Mouse (Mus musculus): ENCODE results near the gene H2afy. TPM values are rescaled to one million over a fixed set of nuclear protein-coding genes. Genes with fewer than 3 reads are reported as not detected.

H2afy gene
- polyA plus RNA-seq, 2 experiments = 297 to 304 TPM

DNA sequence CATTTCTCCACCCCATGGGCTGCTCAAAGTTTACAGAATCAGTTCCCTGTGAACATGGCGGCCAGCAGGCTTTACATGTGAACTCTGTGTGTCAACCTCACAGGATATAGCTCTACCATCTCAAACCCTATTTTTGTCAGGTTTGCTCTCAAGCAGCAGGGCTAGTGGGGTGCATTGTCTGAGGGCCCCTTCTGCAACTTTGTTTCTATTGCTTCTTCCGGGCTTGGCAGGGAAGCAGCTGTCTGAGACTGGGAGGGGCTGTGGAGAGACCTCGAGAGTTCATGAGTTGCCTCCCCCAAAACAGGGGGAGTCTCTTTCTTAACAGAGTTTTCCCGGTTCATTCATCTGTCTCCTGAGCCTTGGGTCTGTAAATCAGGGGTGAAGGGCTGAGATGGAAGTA lies 39.7 kb upstream of the H2afy start:
- Histone ChIP-seq H3K4me3 (replicated peaks; ENCODE audit: low read length) (no peak overlapping the region), H3K27me3 (ENCODE audit: control insufficient read depth, insufficient read depth, low read length) (no peaks in the 10 kb centered on the region), H3K4me2 (replicated peaks; ENCODE audit: low read depth, low read length, severe bottlenecking) (no peak overlapping the region), H3K9me3 (ENCODE audit: control insufficient read depth, low read length) (no peaks in the 10 kb centered on the region), H3K4me1 (ENCODE audit: control insufficient read depth, insufficient read depth, low read length) (peaks cover 38% of the 10 kb centered on the region), H3K9ac (ENCODE audit: low read depth, low read length, severe bottlenecking) (no peak overlapping the region), H3K27ac (replicated peaks; ENCODE audit: low read depth, low read length) (peak overlapping the region; percentile 27; the same call in 1 of the 2 replicates), H3K36me3 (ENCODE audit: control insufficient read depth, insufficient read depth, low read length) (no peaks in the 10 kb centered on the region)
- no peak for TF ChIP-seq POLR2A (IDR thresholded peaks at IDR 0.05; ENCODE audit: borderline replicate concordance, extremely low read depth, insufficient read depth, insufficient read length)
- WGBS = 28% methylated on average over 4 of the region's 4 CpGs
- ATAC-seq (ENCODE audit: low FRiP score, low read depth) = 0 out of 2 replicates have a peak, but pooled peaks have one; percentile 1
- DNase-seq (ENCODE audit: low spot score) = no peak

- no peaks in the 10 kb centered on the region for H3K36me3 ChIP-seq (ENCODE audit: control insufficient read depth, insufficient read depth, low read length)
- no peak overlapping the region for H3K4me3 ChIP-seq (replicated peaks; ENCODE audit: low read length)
- 0 out of 2 replicates have a peak overlapping the region, but pooled peaks have one; percentile 10 for H3K27ac ChIP-seq (replicated peaks; ENCODE audit: low read depth, low read length)
- H3K9ac ChIP-seq (ENCODE audit: low read depth, low read length, severe bottlenecking) = no peak overlapping the region
- ATAC-seq (ENCODE audit: low FRiP score, low read depth) = no peak
- no peak for TF ChIP-seq POLR2A (IDR thresholded peaks at IDR 0.05; ENCODE audit: borderline replicate concordance, extremely low read depth, insufficient read depth, insufficient read length)
- H3K27me3 ChIP-seq (ENCODE audit: control insufficient read depth, insufficient read depth, low read length) = no peaks in the 10 kb centered on the region
- no peak overlapping the region for H3K4me2 ChIP-seq (replicated peaks; ENCODE audit: low read depth, low read length, severe bottlenecking)
- H3K4me1 ChIP-seq (ENCODE audit: control insufficient read depth, insufficient read depth, low read length) = peaks cover 60% of the 10 kb centered on the region
- H3K9me3 ChIP-seq (ENCODE audit: control insufficient read depth, low read length) = no peaks in the 10 kb centered on the region
- peak; percentile 20 for DNase-seq (ENCODE audit: low spot score)
- WGBS = 40% methylated on average over 7 of the region's 7 CpGs
Measured at GRCm38 (mm10) chr13:56172901-56173545, 36.9 kb upstream of the H2afy start.

GRCm38 (mm10) chr13:56172106-56172505 lies 35.9 kb upstream of the H2afy start:
- 75% methylated on average over 7 of the region's 7 CpGs for WGBS
- Histone ChIP-seq H3K27ac (replicated peaks; ENCODE audit: low read depth, low read length) (no peak overlapping the region), H3K4me1 (ENCODE audit: control insufficient read depth, insufficient read depth, low read length) (peaks cover 67% of the 10 kb centered on the region)

DNA sequence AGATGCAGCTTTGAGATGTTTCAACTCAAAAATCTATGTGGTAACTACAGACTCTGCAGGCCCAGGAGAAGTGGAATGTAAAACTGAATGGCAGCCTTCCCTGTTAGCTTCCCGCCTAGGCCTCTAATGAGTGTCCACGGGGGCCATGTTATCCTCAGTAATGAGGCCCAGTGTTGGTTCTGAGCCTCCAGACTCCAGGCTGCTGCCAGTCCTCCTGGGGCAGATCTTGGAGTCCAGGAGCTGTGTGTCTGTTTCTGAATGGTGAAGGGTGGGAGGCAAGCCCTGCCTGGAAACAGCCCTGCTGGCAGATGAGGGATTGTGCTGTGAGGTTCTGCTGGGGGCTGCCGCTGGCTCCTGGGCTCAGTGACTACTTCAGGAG lies 32.2 kb upstream of the H2afy start:
- Histone ChIP-seq H3K9ac (ENCODE audit: low read depth, low read length, severe bottlenecking) (no peak overlapping the region), H3K4me1 (ENCODE audit: control insufficient read depth, insufficient read depth, low read length) (peaks cover 73% of the 10 kb centered on the region), H3K4me3 (replicated peaks; ENCODE audit: low read length) (no peak overlapping the region), H3K36me3 (ENCODE audit: control insufficient read depth, insufficient read depth, low read length) (no peaks in the 10 kb centered on the region), H3K27me3 (ENCODE audit: control insufficient read depth, insufficient read depth, low read length) (no peaks in the 10 kb centered on the region), H3K27ac (replicated peaks; ENCODE audit: low read depth, low read length) (peak overlapping the region; percentile 85), H3K4me2 (replicated peaks; ENCODE audit: low read depth, low read length, severe bottlenecking) (no peak overlapping the region), H3K9me3 (ENCODE audit: control insufficient read depth, low read length) (no peaks in the 10 kb centered on the region)
- DNase-seq (ENCODE audit: low spot score) = peak; percentile 70
- TF ChIP-seq POLR2A (IDR thresholded peaks at IDR 0.05; ENCODE audit: borderline replicate concordance, extremely low read depth, insufficient read depth, insufficient read length) = no peak
- ATAC-seq (ENCODE audit: low FRiP score, low read depth) = peak; percentile 51
- WGBS = 12% methylated on average over 3 of the region's 3 CpGs

More at GRCm38 (mm10) chr13:56172106-56172505, 35.9 kb upstream of the H2afy start:
- Histone ChIP-seq H3K9me3 (ENCODE audit: control insufficient read depth, low read length) (no peaks in the 10 kb centered on the region), H3K4me2 (replicated peaks; ENCODE audit: low read depth, low read length, severe bottlenecking) (no peak overlapping the region), H3K9ac (ENCODE audit: low read depth, low read length, severe bottlenecking) (no peak overlapping the region), H3K27me3 (ENCODE audit: control insufficient read depth, insufficient read depth, low read length) (no peaks in the 10 kb centered on the region), H3K36me3 (ENCODE audit: control insufficient read depth, insufficient read depth, low read length) (no peaks in the 10 kb centered on the region), H3K4me3 (replicated peaks; ENCODE audit: low read length) (no peak overlapping the region)
- no peak for ATAC-seq (ENCODE audit: low FRiP score, low read depth)
- no peak for TF ChIP-seq POLR2A (IDR thresholded peaks at IDR 0.05; ENCODE audit: borderline replicate concordance, extremely low read depth, insufficient read depth, insufficient read length)
- no peak for DNase-seq (ENCODE audit: low spot score)

DNA sequence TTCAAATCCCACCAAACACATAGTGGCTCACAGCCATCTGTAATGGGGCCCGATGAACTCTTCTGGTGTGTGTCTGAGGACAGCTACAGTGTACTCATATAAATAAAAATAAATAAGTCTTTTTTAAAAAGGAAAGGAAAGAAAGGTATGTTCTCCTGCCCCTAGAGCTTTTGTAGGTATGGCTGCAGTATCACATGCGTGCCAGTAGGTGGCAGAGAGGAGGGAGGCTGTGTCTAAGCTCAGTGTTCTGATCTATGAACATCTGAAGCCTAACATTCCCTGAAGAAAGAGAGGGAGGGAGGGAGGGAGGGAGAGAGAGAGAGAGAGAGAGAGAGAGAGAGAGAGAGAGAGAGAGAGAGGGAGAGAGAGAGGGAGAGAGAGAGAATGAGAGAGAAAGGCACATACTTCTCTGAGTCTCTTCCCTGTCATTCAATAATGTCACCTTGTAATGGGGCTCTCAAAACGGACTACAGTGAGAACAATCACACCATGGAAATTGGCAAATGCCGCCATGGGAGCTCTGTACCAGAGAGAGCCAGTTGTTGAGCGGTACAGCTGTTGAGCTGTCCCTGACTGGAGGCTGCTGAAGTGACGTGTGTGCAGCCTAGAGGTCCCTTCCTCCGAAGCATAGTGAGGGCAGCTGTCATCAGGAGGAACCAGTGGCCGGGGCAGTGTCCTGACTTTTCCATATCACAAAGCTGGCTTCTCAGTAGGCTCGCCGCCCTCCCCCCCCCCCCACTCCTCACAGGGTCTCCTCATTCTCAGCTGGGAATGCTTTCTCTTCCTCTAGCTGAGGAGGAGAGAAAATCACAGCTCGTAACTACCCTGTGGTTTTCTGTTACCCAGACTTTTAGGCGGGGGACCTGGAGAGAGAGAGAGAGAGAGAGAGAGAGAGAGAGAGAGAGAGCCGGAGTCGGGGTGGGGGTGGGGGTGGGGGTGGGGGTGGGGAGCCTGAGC lies 31.6 kb upstream of the H2afy start:
- Histone ChIP-seq H3K4me1 (ENCODE audit: control insufficient read depth, insufficient read depth, low read length) (peaks cover 73% of the 10 kb centered on the region), H3K9ac (ENCODE audit: low read depth, low read length, severe bottlenecking) (no peak overlapping the region)

More for the DNA sequence above, 31.6 kb upstream of the H2afy start:
- Histone ChIP-seq H3K9me3 (ENCODE audit: control insufficient read depth, low read length) (no peaks in the 10 kb centered on the region), H3K27me3 (ENCODE audit: control insufficient read depth, insufficient read depth, low read length) (no peaks in the 10 kb centered on the region), H3K27ac (replicated peaks; ENCODE audit: low read depth, low read length) (peak overlapping the region; percentile 85), H3K4me3 (replicated peaks; ENCODE audit: low read length) (no peak overlapping the region), H3K36me3 (ENCODE audit: control insufficient read depth, insufficient read depth, low read length) (no peaks in the 10 kb centered on the region), H3K4me2 (replicated peaks; ENCODE audit: low read depth, low read length, severe bottlenecking) (no peak overlapping the region; the same call in 1 of the 2 replicates)
- ATAC-seq (ENCODE audit: low FRiP score, low read depth) = peak; percentile 62; the same call in 1 of the 2 replicates
- no peak for TF ChIP-seq POLR2A (IDR thresholded peaks at IDR 0.05; ENCODE audit: borderline replicate concordance, extremely low read depth, insufficient read depth, insufficient read length)
- peak; percentile 66 for DNase-seq (ENCODE audit: low spot score)
- 11% methylated on average over 12 of the region's 14 CpGs for WGBS
